Mouse (Mus musculus): ENCODE measurements around the gene Zyg11a. TPM values are rescaled to one million over a fixed set of nuclear protein-coding genes. Genes with fewer than 3 reads are reported as not detected.
"Not testable (repeated sequence)": the region's sequence is repeated elsewhere in the genome, so short reads cannot be mapped to it uniquely, and the experiment has no call there.

Gene Zyg11a
- polyA plus RNA-seq, 1 experiment from 2014 or later: 0.07 TPM

DNA sequence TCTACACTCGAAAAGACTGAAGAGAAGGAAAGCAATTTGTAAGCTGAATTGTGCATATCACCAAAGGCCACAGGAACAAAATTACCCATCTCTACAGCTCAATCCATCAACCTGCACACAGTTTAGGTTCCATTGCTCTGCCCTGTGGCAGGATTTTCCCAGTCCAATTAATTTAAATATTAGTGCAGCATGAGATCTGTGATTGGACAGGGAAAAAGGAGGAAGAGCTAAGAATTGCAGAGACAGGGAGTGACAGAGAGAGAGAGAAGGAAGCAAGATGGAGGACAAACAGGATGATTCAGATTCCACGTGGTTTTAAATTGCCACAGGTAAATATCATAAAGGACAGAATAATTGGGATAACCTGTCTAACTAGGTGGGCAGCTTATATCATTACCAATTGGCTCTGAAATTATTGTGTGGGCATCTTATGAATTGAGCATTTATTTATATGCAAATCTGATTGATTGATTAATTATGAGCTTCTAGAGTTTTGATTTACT lies 25.0 kb downstream of the Zyg11a start:
- Histone ChIP-seq H3K9me3 (no peaks in the 10 kb centered on the region), H3K27me3 (ENCODE audit: insufficient read depth, poor library complexity, severe bottlenecking) (no peaks in the 10 kb centered on the region), H3K4me1 (replicated peaks) (peaks cover 5% of the 10 kb centered on the region; the same call in 1 of the 2 replicates), H3K4me3 (no peak overlapping the region), H3K36me3 (no peaks in the 10 kb centered on the region), H3K27ac (no peak overlapping the region)
- WGBS: 84% methylated on average over 2 of the region's 2 CpGs
- no peak for DNase-seq (ENCODE audit: low spot score)

DNA sequence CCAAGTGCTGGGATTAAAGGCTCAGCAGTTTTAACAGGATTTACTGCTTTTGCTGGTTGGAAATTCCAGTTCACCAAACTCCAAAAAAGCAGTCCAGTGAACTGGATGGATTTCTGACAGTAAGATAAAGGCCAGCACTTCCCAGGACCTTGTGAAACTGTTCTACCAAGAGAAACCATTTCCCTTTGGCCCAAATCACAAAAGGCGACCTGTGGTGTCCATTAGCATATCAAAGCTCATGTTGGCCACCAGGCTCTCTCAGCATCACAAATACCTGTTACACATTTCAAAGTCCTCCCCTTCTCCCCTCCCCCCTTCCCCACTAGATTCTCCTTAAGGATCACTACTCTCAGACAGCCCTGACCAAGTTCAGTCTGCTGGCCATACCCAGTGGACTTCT lies 35.6 kb downstream of the Zyg11a start:
- Histone ChIP-seq H3K4me3 (no peak overlapping the region), H3K36me3 (no peaks in the 10 kb centered on the region), H3K9me3 (no peaks in the 10 kb centered on the region), H3K27ac (no peak overlapping the region), H3K27me3 (ENCODE audit: insufficient read depth, poor library complexity, severe bottlenecking) (no peaks in the 10 kb centered on the region), H3K4me1 (replicated peaks) (no peaks in the 10 kb centered on the region)
- no peak for DNase-seq (ENCODE audit: low spot score)
- WGBS: 33% methylated on average over 1 of the region's 1 CpGs

DNA sequence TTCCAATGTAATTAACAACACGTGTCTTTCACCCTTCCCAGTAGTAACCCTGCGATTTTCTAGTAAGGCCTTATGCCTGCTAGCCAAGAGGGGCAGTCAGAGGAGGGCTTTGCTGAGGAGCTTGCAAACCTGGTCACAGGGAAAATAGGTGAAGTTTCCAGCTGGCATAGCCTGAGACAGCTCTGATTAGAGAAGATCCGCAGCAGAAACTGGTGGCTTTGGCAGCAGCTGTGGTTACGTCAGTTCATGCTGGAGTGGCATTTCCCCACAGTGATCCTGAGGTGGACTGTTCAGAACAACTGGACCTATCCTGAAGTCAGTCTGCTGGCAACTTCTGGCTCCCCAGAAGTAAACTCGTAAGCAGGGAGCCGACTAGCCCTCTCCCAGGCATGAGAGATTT lies 49.8 kb downstream of the Zyg11a start:
- Histone ChIP-seq H3K27ac (no peak overlapping the region), H3K4me1 (replicated peaks) (peaks cover 11% of the 10 kb centered on the region), H3K9me3 (no peaks in the 10 kb centered on the region), H3K36me3 (peaks cover 4% of the 10 kb centered on the region; the same call in 1 of the 2 replicates), H3K4me3 (no peak overlapping the region), H3K27me3 (ENCODE audit: insufficient read depth, poor library complexity, severe bottlenecking) (peaks cover 21% of the 10 kb centered on the region)
- no peak for DNase-seq (ENCODE audit: low spot score)
- WGBS: 87% methylated on average over 6 of the region's 6 CpGs

DNA sequence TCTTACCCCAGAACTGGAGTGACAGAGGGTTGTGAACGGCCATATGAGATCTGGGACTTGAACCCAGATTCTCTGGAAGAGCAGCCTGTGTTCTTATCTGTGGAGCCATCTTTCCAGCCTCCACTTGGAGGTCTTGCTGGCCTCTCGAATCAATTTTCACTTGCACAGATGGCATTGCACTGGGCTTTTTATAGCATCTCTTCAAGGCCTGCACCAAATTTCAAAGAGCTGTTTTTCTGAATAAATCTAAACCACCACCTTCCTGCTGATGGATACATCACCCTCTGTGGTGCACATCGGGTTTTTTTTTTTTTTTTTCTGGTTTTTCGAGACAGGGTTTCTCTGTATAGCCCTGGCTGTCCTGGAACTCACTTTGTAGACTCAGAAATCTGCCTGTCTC lies 51.0 kb downstream of the Zyg11a start:
- no peak overlapping the region for H3K4me3 ChIP-seq
- peaks cover 11% of the 10 kb centered on the region for H3K4me1 ChIP-seq (replicated peaks)
- peaks cover 23% of the 10 kb centered on the region for H3K27me3 ChIP-seq (ENCODE audit: insufficient read depth, poor library complexity, severe bottlenecking)
- peaks cover 4% of the 10 kb centered on the region; the same call in 1 of the 2 replicates for H3K36me3 ChIP-seq
- 87% methylated on average over 4 of the region's 4 CpGs for WGBS
- H3K27ac ChIP-seq: no peak overlapping the region
- no peaks in the 10 kb centered on the region for H3K9me3 ChIP-seq
- DNase-seq (ENCODE audit: low spot score): no peak

DNA sequence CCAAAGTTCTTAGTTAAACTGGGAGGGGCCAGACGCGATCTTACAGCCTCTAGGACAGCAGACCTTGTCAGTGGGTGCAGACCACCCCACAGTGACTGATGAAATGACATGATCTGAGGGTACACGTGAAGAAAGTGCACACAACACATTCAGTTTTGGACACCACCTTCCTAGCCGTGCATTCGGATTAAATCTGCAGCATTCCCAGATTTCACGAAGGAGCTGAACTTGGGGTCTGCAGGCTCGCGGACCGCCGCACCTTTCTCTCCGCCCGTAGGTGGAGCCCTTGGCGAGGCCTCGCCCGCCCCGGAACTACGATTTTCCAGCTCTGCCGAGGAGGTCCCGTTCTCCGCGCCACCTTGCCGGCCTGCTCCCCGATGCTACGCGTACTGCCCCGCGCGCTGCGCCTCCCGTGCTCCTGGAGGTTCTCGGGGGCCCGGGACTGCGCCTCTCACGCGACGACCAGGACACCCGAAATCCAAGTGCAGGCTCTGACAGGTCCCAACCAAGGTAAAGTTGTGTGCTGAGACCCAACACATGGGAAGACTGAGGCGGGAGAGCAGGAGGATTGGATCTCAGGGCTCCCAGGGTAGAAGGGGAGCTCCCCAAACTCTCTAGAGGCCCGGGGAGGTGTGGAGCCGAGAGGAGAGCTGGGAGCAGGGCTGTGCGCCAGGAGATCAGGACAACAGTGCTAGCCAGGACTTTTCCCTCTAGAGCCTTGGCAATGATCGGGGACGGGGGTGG lies 52.5 kb downstream of the Zyg11a start, which contains the start of gene Echdc2:
TSS of gene Echdc2 (plus strand) at position 286 of the 744 bp plus-strand sequence.
- Histone ChIP-seq H3K4me1 (replicated peaks) (peaks cover 11% of the 10 kb centered on the region), H3K4me3 (peak within 1 kb of the TSS; percentile 67), H3K36me3 (no peaks in the 10 kb centered on the region), H3K9me3 (no peaks in the 10 kb centered on the region), H3K27me3 (ENCODE audit: insufficient read depth, poor library complexity, severe bottlenecking) (peaks cover 23% of the 10 kb centered on the region), H3K27ac (peak within 1 kb of the TSS; percentile 83)
- under 1% methylated on average over 43 of the region's 43 CpGs for WGBS
- peak; percentile 71 for DNase-seq (ENCODE audit: low spot score)

DNA sequence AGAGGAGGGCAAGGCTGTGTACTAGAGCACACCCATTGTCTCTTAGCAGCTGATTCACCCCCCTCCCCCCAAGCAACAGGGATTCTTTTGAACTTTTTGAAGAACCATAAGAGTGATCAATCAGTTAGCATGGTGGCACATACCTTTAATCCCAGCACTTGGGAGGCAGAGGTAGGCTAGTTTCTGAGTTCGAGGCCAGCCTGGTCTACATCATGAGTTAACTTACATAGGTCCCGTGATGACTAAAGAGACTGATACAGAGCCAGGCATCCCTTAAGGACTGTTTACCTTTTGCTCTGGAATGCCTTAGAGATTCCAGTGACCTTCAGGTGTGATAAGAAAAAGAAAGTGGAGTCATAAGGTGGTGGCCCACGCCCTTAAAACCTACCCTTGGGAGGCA lies 54.6 kb downstream of the Zyg11a start:
- H3K9me3 ChIP-seq: no peaks in the 10 kb centered on the region
- H3K36me3 ChIP-seq: no peaks in the 10 kb centered on the region
- H3K4me1 ChIP-seq (replicated peaks): peaks cover 11% of the 10 kb centered on the region
- H3K27me3 ChIP-seq (ENCODE audit: insufficient read depth, poor library complexity, severe bottlenecking): peaks cover 23% of the 10 kb centered on the region
- no peak overlapping the region for H3K27ac ChIP-seq
- DNase-seq (ENCODE audit: low spot score): no peak
- 85% methylated on average over 3 of the region's 3 CpGs for WGBS
- no peak overlapping the region for H3K4me3 ChIP-seq

DNA sequence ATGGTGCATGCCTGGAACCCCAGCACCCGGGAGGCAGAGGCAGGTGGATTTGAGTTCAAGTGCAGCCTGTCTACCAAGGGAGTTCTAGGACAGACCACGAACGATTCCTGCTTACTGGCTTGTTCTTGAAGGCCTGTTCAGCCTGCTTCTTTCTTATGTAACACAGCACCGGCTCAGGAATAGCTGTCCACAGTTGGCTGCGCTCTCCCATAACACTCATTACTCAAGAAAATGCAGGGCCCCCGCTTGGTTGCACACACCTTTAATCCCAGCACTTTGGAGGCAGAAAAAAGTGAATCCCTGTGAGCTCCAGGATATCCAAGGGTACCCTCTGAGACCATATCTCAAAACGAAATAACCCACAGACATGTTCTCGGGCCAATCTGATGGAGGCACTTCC lies 55.9 kb downstream of the Zyg11a start:
- Histone ChIP-seq H3K9me3 (peaks cover 3% of the 10 kb centered on the region; the same call in 1 of the 2 replicates), H3K27me3 (ENCODE audit: insufficient read depth, poor library complexity, severe bottlenecking) (peaks cover 23% of the 10 kb centered on the region), H3K36me3 (no peaks in the 10 kb centered on the region), H3K4me3 (no peak overlapping the region), H3K27ac (no peak overlapping the region), H3K4me1 (replicated peaks) (peaks cover 11% of the 10 kb centered on the region)
- DNase-seq (ENCODE audit: low spot score): no peak
- WGBS: 92% methylated on average over 8 of the region's 8 CpGs

DNA sequence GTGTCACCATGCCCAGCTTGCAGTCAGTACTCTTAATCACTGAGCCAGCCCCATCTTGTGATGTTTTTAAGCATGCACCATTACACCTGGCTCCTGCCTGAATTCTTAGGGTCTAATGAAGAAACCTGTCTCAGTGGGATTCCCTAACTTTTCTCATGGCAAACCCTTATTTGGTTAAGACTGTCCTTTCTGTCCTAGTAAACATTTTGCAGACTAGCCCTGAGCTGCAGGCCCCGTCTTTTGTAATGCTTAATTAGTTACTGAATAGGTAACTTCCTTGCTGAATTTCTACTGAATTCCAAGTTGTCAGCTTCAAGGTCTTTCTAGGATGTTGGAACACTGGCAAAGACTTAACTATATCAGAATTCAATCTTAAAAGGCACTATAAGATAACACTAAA lies 62.7 kb downstream of the Zyg11a start:
- not testable (repeated sequence) for H3K27me3 ChIP-seq (ENCODE audit: insufficient read depth, poor library complexity, severe bottlenecking); H3K27ac ChIP-seq; DNase-seq (ENCODE audit: low spot score); H3K36me3 ChIP-seq; H3K4me1 ChIP-seq (replicated peaks); H3K4me3 ChIP-seq
- WGBS: 75% methylated on average over 1 of the region's 1 CpGs
- H3K9me3 ChIP-seq: peaks cover 11% of the 10 kb centered on the region

DNA sequence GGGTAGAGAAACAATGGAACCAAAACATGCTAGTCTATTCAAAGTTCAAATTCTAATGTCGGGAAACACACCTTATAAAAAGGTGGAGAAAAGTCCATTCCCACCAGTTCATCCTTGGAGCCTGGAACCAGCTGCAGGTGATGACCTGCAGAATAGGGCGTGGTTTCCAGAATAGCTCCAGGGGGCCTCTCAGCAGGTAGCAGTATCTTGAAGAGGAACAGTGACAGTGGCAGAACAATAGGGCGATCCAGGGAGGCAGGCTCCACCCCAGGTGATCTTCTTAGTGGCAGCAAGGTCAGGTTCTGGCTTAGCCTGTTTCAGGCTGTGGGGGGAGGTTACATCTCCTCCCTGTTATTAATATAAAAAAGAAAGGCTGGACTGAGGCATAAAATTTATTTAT lies 72.3 kb downstream of the Zyg11a start:
- DNase-seq (ENCODE audit: low spot score); H3K27ac ChIP-seq; H3K27me3 ChIP-seq (ENCODE audit: insufficient read depth, poor library complexity, severe bottlenecking); H3K4me1 ChIP-seq (replicated peaks); H3K36me3 ChIP-seq; H3K4me3 ChIP-seq; H3K9me3 ChIP-seq: not testable (repeated sequence)
- WGBS: 31% methylated on average over 3 of the region's 3 CpGs

DNA sequence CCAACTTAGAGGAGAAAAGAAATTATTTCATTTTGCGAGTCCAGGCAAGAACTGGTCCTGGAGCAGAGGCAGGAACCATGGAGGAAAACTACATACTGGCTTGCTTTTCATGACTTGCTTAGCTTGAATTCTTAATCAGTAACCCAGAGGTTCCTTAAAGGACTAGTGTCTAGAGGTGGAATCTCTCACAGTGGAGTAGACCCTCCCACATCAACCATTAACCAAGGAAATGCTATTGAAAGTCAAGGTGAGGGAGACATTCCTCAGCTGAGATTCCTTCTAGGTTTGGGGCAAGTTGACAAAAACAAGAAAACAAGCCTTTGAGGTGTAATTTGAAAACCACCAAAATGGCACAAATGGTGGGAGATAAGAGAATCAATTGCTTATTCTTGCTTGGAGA lies 73.0 kb downstream of the Zyg11a start, which contains the start of gene Scp2:
TSS of gene Scp2 (minus strand) at position 119 of the 400 bp plus-strand sequence.
- Histone ChIP-seq H3K9me3 (no peaks in the 10 kb centered on the region), H3K27ac (no peak within 1 kb of the TSS), H3K27me3 (ENCODE audit: insufficient read depth, poor library complexity, severe bottlenecking) (no peaks in the 10 kb centered on the region), H3K4me3 (no peak within 1 kb of the TSS), H3K36me3 (no peaks in the 10 kb centered on the region), H3K4me1 (replicated peaks) (no peaks in the 10 kb centered on the region)
- DNase-seq (ENCODE audit: low spot score): no peak
- 92% methylated on average over 1 of the region's 1 CpGs for WGBS

DNA sequence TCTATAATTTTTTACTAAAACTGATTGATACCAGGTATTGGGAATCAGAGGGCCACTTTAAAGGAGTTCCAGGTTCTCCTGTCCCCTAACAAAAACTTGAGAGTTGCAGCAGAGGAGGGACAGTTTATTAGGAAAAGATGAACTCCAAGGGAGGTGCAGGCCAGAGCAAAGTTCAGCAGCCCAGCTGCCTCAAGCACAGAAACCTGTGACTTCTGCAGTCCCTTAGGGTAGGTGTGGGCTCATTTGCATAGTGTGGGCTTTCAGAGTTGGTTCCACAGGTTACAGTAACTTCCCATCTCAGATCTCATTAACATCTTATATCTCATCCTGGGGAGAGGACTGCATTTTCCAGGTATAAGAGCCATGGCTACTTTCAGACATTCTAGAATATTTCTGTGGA lies 74.1 kb downstream of the Zyg11a start:
- DNase-seq (ENCODE audit: low spot score): no peak
- no peak overlapping the region for H3K27ac ChIP-seq
- H3K27me3 ChIP-seq (ENCODE audit: insufficient read depth, poor library complexity, severe bottlenecking): no peaks in the 10 kb centered on the region
- no peak overlapping the region for H3K4me3 ChIP-seq
- no peaks in the 10 kb centered on the region for H3K36me3 ChIP-seq
- no peaks in the 10 kb centered on the region for H3K4me1 ChIP-seq (replicated peaks)
- H3K9me3 ChIP-seq: no peaks in the 10 kb centered on the region

DNA sequence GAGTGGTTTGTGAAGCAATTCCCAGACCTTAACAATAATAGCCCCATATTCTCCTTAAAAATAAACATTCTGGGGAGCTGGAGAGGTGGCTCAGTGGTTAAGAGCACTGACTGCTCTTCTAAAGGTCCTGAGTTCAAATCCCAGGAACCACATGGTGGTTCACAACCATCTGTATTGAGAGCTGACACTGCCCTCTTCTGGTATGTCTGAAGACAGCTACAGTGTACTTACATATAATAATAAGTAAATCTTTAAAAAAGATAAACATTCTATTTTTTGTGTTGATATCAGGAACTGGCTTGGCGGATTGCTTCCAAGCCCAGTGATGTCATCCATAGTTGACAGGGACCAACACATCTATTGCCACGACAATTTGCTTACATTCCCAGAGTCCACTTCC lies 74.7 kb downstream of the Zyg11a start:
- not testable (repeated sequence) for H3K9me3 ChIP-seq; H3K4me1 ChIP-seq (replicated peaks); H3K36me3 ChIP-seq; DNase-seq (ENCODE audit: low spot score); H3K27me3 ChIP-seq (ENCODE audit: insufficient read depth, poor library complexity, severe bottlenecking); H3K27ac ChIP-seq; H3K4me3 ChIP-seq
- 86% methylated on average over 2 of the region's 2 CpGs for WGBS

DNA sequence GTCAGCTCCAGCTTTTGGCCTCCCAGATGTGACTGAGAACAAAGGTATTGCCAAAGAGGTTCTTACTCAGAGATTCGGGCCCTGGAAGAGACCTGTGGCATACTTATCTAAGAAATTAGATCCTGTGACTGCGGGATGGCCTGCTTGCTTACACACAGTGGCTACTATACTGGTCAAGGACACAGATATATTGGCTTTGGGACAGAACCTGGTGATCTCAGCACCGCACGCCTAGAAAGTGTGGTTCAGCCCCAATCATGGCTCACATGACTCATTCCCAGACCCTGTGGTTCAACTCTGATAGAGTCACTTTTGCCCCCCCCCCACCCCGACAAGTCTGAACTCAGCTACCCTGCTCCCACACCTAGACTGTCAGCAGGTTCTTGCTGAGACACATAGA lies 80.9 kb downstream of the Zyg11a start:
- Histone ChIP-seq H3K36me3 (no peaks in the 10 kb centered on the region), H3K9me3 (no peaks in the 10 kb centered on the region), H3K4me3 (no peak overlapping the region), H3K27me3 (ENCODE audit: insufficient read depth, poor library complexity, severe bottlenecking) (no peaks in the 10 kb centered on the region), H3K27ac (no peak overlapping the region), H3K4me1 (replicated peaks) (no peaks in the 10 kb centered on the region)
- 86% methylated on average over 5 of the region's 5 CpGs for WGBS
- no peak for DNase-seq (ENCODE audit: low spot score)
